Mouse (Mus musculus) kidney, postnatal 14 days (tissue): ENCODE data around the gene Olfr204.
"Not testable (repeated sequence)": the region's sequence is repeated elsewhere in the genome, so short reads cannot be mapped to it uniquely, and the experiment has no call there.

Experiments used
- DNase-seq: peaks from one replicate; pipeline ENCODE4 v3.0.0; 2022; ENCODE audit warnings: mixed read lengths

The Olfr204 gene

GRCm38 (mm10) chr16:59318148-59318547 is at the start of gene Olfr204:
TSS of gene Olfr204 (minus strand) at chr16:59318248.
- no peak for DNase-seq

GRCm38 (mm10) chr16:59363893-59364292 is 45.8 kb upstream of the Olfr204 start, which contains the start of gene Olfr209:
TSS of gene Olfr209 (minus strand) at chr16:59363993.
- DNase-seq: no peak

- DNase-seq: no peak
Observed at GRCm38 (mm10) chr16:59349146-59349545, 31.1 kb upstream of the Olfr204 start, which contains the start of gene Olfr206. TSS of gene Olfr206 (minus strand) at chr16:59349246.

GRCm38 (mm10) chr16:59331038-59331437 is 13.0 kb upstream of the Olfr204 start, which contains the start of gene Olfr205:
TSS of gene Olfr205 (minus strand) at chr16:59331138.
- DNase-seq: no peak

GRCm38 (mm10) chr16:59323262-59323661 is 5.2 kb upstream of the Olfr204 start:
- DNase-seq: not testable (repeated sequence)

GRCm38 (mm10) chr16:59298581-59298980 is 19.5 kb downstream of the Olfr204 start, which contains the start of gene Olfr203:
TSS of gene Olfr203 (plus strand) at chr16:59298881.
- DNase-seq: no peak

GRCm38 (mm10) chr16:59287576-59287975 is 30.5 kb downstream of the Olfr204 start:
- DNase-seq: not testable (repeated sequence)

- DNase-seq: no peak
Observed at GRCm38 (mm10) chr16:59286693-59287092, 31.4 kb downstream of the Olfr204 start, which contains the start of gene Olfr202. TSS of gene Olfr202 (minus strand) at chr16:59286793.

- no peak for DNase-seq
Observed at GRCm38 (mm10) chr16:59283476-59283875, 34.6 kb downstream of the Olfr204 start.

- no peak for DNase-seq
Observed at GRCm38 (mm10) chr16:59280542-59280941, 37.5 kb downstream of the Olfr204 start.

- DNase-seq: not testable (repeated sequence)
Observed at GRCm38 (mm10) chr16:59272532-59272931, 45.5 kb downstream of the Olfr204 start, which contains the start of gene Olfr201. TSS of gene Olfr201 (minus strand) at chr16:59272632.

GRCm38 (mm10) chr16:59269097-59269496 is 49.0 kb downstream of the Olfr204 start:
- DNase-seq: not testable (repeated sequence)
